Mouse (Mus musculus): ENCODE measurements around the gene Kbtbd12. TPM values are rescaled to one million over a fixed set of nuclear protein-coding genes. Genes with fewer than 3 reads are reported as not detected.

Gene Kbtbd12
- polyA plus RNA-seq, 1 experiment from 2014 or later: 0.22 TPM

- no peaks in the 10 kb centered on the region; the same call in 1 of the 2 replicates for H3K36me3 ChIP-seq (replicated peaks)
- peaks cover 32% of the 10 kb centered on the region for H3K4me1 ChIP-seq
- no peaks in the 10 kb centered on the region for H3K27me3 ChIP-seq (ENCODE audit: poor library complexity, severe bottlenecking)
- peak; percentile 14 for DNase-seq (ENCODE audit: extremely low spot score, low spot score)
- H3K9me3 ChIP-seq: peaks cover 14% of the 10 kb centered on the region
- peak overlapping the region; percentile 78 for H3K27ac ChIP-seq
- WGBS: 27% methylated on average over 3 of the region's 3 CpGs
- peak overlapping the region; percentile 31; the same call in 1 of the 2 replicates for H3K4me3 ChIP-seq
Observed at GRCm38 (mm10) chr6:88640331-88640730, 2.6 kb upstream of the Kbtbd12 start.

GRCm38 (mm10) chr6:88639921-88640320, 2.2 kb upstream of the Kbtbd12 start:
- DNase-seq (ENCODE audit: extremely low spot score, low spot score): peak; percentile 54
- Histone ChIP-seq H3K9me3 (peaks cover 14% of the 10 kb centered on the region), H3K4me3 (peak overlapping the region; percentile 31; the same call in 1 of the 2 replicates), H3K27ac (peak overlapping the region; percentile 78), H3K36me3 (replicated peaks) (no peaks in the 10 kb centered on the region; the same call in 1 of the 2 replicates), H3K4me1 (peaks cover 32% of the 10 kb centered on the region), H3K27me3 (ENCODE audit: poor library complexity, severe bottlenecking) (no peaks in the 10 kb centered on the region)
- WGBS: 2% methylated on average over 9 of the region's 9 CpGs

- Histone ChIP-seq H3K4me1 (peaks cover 32% of the 10 kb centered on the region), H3K9me3 (peaks cover 14% of the 10 kb centered on the region), H3K27ac (peak overlapping the region; percentile 78), H3K36me3 (replicated peaks) (no peaks in the 10 kb centered on the region; the same call in 1 of the 2 replicates), H3K4me3 (peak overlapping the region; percentile 31; the same call in 1 of the 2 replicates), H3K27me3 (ENCODE audit: poor library complexity, severe bottlenecking) (no peaks in the 10 kb centered on the region)
- DNase-seq (ENCODE audit: extremely low spot score, low spot score): peak; percentile 16
- 20% methylated on average over 6 of the region's 6 CpGs for WGBS
Observed at GRCm38 (mm10) chr6:88639372-88639920, 1.7 kb upstream of the Kbtbd12 start.

- H3K4me3 ChIP-seq: no peak overlapping the region
- DNase-seq (ENCODE audit: extremely low spot score, low spot score): peak; percentile 10
- H3K4me1 ChIP-seq: peaks cover 32% of the 10 kb centered on the region
- peak overlapping the region; percentile 78 for H3K27ac ChIP-seq
- H3K27me3 ChIP-seq (ENCODE audit: poor library complexity, severe bottlenecking): no peaks in the 10 kb centered on the region
- no peaks in the 10 kb centered on the region; the same call in 1 of the 2 replicates for H3K36me3 ChIP-seq (replicated peaks)
- WGBS: 21% methylated on average over 1 of the region's 1 CpGs
- H3K9me3 ChIP-seq: peaks cover 14% of the 10 kb centered on the region
Observed at GRCm38 (mm10) chr6:88638917-88639316, 1.2 kb upstream of the Kbtbd12 start.

GRCm38 (mm10) chr6:88635881-88636754, 1.6 kb downstream of the Kbtbd12 start:
- H3K9me3 ChIP-seq: peaks cover 14% of the 10 kb centered on the region
- no peak overlapping the region for H3K4me3 ChIP-seq
- H3K36me3 ChIP-seq (replicated peaks): no peaks in the 10 kb centered on the region; the same call in 1 of the 2 replicates
- peaks cover 23% of the 10 kb centered on the region for H3K4me1 ChIP-seq
- H3K27ac ChIP-seq: no peak overlapping the region
- peak; percentile 10 for DNase-seq (ENCODE audit: extremely low spot score, low spot score)
- H3K27me3 ChIP-seq (ENCODE audit: poor library complexity, severe bottlenecking): no peaks in the 10 kb centered on the region
- 94% methylated on average over 6 of the region's 6 CpGs for WGBS

GRCm38 (mm10) chr6:88631293-88631692, 6.5 kb downstream of the Kbtbd12 start:
- WGBS: 77% methylated on average over 6 of the region's 6 CpGs
- no peaks in the 10 kb centered on the region for H3K9me3 ChIP-seq
- peaks cover 19% of the 10 kb centered on the region for H3K4me1 ChIP-seq
- no peak overlapping the region for H3K4me3 ChIP-seq
- no peak for DNase-seq (ENCODE audit: extremely low spot score, low spot score)
- no peaks in the 10 kb centered on the region for H3K36me3 ChIP-seq (replicated peaks)
- H3K27ac ChIP-seq: no peak overlapping the region
- H3K27me3 ChIP-seq (ENCODE audit: poor library complexity, severe bottlenecking): peaks cover 23% of the 10 kb centered on the region

GRCm38 (mm10) chr6:88630560-88630959, 7.2 kb downstream of the Kbtbd12 start:
- Histone ChIP-seq H3K27me3 (ENCODE audit: poor library complexity, severe bottlenecking) (peaks cover 31% of the 10 kb centered on the region), H3K9me3 (no peaks in the 10 kb centered on the region), H3K27ac (no peak overlapping the region), H3K36me3 (replicated peaks) (no peaks in the 10 kb centered on the region), H3K4me3 (no peak overlapping the region), H3K4me1 (peaks cover 27% of the 10 kb centered on the region)
- 81% methylated on average over 5 of the region's 5 CpGs for WGBS
- no peak for DNase-seq (ENCODE audit: extremely low spot score, low spot score)

GRCm38 (mm10) chr6:88629821-88630220, 7.9 kb downstream of the Kbtbd12 start:
- Histone ChIP-seq H3K27ac (no peak overlapping the region), H3K27me3 (ENCODE audit: poor library complexity, severe bottlenecking) (peaks cover 31% of the 10 kb centered on the region), H3K36me3 (replicated peaks) (no peaks in the 10 kb centered on the region), H3K4me1 (peaks cover 27% of the 10 kb centered on the region), H3K4me3 (no peak overlapping the region), H3K9me3 (no peaks in the 10 kb centered on the region)
- DNase-seq (ENCODE audit: extremely low spot score, low spot score): no peak
- WGBS: 88% methylated on average over 2 of the region's 2 CpGs

GRCm38 (mm10) chr6:88627317-88627811, 10.4 kb downstream of the Kbtbd12 start:
- Histone ChIP-seq H3K4me3 (peak overlapping the region; percentile 56), H3K36me3 (replicated peaks) (no peaks in the 10 kb centered on the region), H3K4me1 (peaks cover 27% of the 10 kb centered on the region), H3K9me3 (no peaks in the 10 kb centered on the region), H3K27ac (peak overlapping the region; percentile 90), H3K27me3 (ENCODE audit: poor library complexity, severe bottlenecking) (peaks cover 31% of the 10 kb centered on the region)
- peak; percentile 87 for DNase-seq (ENCODE audit: extremely low spot score, low spot score)
- WGBS: under 1% methylated on average over 51 of the region's 51 CpGs

GRCm38 (mm10) chr6:88626912-88627311, 10.8 kb downstream of the Kbtbd12 start:
- 19% methylated on average over 11 of the region's 11 CpGs for WGBS
- Histone ChIP-seq H3K36me3 (replicated peaks) (no peaks in the 10 kb centered on the region), H3K9me3 (no peaks in the 10 kb centered on the region), H3K4me1 (peaks cover 27% of the 10 kb centered on the region), H3K27me3 (ENCODE audit: poor library complexity, severe bottlenecking) (peaks cover 31% of the 10 kb centered on the region), H3K4me3 (peak overlapping the region; percentile 56), H3K27ac (peak overlapping the region; percentile 90)
- DNase-seq (ENCODE audit: extremely low spot score, low spot score): no peak

GRCm38 (mm10) chr6:88626462-88626861, 11.3 kb downstream of the Kbtbd12 start:
- DNase-seq (ENCODE audit: extremely low spot score, low spot score): peak; percentile 16
- no peak overlapping the region for H3K4me3 ChIP-seq
- no peaks in the 10 kb centered on the region for H3K36me3 ChIP-seq (replicated peaks)
- no peak overlapping the region for H3K27ac ChIP-seq
- peaks cover 27% of the 10 kb centered on the region for H3K4me1 ChIP-seq
- no peaks in the 10 kb centered on the region for H3K9me3 ChIP-seq
- H3K27me3 ChIP-seq (ENCODE audit: poor library complexity, severe bottlenecking): peaks cover 31% of the 10 kb centered on the region
- 73% methylated on average over 4 of the region's 4 CpGs for WGBS

- no peaks in the 10 kb centered on the region for H3K36me3 ChIP-seq (replicated peaks)
- no peak overlapping the region for H3K27ac ChIP-seq
- peaks cover 36% of the 10 kb centered on the region for H3K4me1 ChIP-seq
- DNase-seq (ENCODE audit: extremely low spot score, low spot score): no peak
- no peaks in the 10 kb centered on the region for H3K9me3 ChIP-seq
- peaks cover 15% of the 10 kb centered on the region for H3K27me3 ChIP-seq (ENCODE audit: poor library complexity, severe bottlenecking)
- no peak overlapping the region for H3K4me3 ChIP-seq
- 93% methylated on average over 4 of the region's 4 CpGs for WGBS
Observed at GRCm38 (mm10) chr6:88621816-88622481, 15.8 kb downstream of the Kbtbd12 start.

Data from forebrain, embryonic 10.5 days (tissue).